Mouse (Mus musculus): Measurements from ENCODE around the gene Parn. TPM values are rescaled to one million over a fixed set of nuclear protein-coding genes. Genes with fewer than 3 reads are reported as not detected.
A peak's percentile ranks its signal among the peaks of the same experiment; 100 is the strongest.

Parn gene
- total and polyA plus RNA-seq, 3 experiments = 48.7 to 88.6 (median 62.6) TPM

DNA sequence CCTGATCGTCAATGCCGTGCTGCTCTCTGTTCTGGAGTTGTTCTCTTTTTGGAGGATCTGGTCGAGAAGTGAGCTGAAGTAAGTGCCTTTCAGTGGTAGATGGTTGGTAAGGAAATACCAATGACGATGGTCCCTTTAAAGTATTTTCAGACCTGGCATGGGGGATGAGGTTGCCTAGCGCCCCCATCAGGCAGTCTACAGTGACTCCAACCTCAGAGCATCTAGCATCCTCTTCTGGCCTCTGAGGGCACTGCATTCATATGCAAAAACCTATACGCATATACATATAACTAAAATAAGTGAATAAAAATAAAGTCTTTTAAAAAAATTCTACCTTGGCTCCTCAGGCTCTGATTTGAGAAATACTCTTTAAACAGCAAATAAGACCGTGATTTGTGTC is 31.0 kb upstream of the Parn start:
- Histone ChIP-seq H3K36me3 (replicated peaks in 1 of 2; ENCODE audit: control insufficient read depth in 1 of 2, insufficient read depth in 1 of 2, low read length in 1 of 2) (peaks cover 75 to 92% of the 10 kb centered on the region in 2 experiments), H3K4me1 (ENCODE audit: control insufficient read depth in 1 of 2, insufficient read depth in 2 of 2) (no peaks in the 10 kb centered on the region), H3K4me2 (ENCODE audit: insufficient read depth, low read depth, poor library complexity, severe bottlenecking) (no peak overlapping the region), H3K9ac (ENCODE audit: insufficient read depth, low read depth) (no peak overlapping the region), H3K79me2 (replicated peaks; ENCODE audit: control insufficient read depth, extremely low read depth, insufficient read depth, poor library complexity, severe bottlenecking) (no peaks in the 10 kb centered on the region), H3K27ac (ENCODE audit: insufficient read depth, low read depth) (no peak overlapping the region), H3K27me3 (replicated peaks) (no peaks in the 10 kb centered on the region), H3K9me3 (replicated peaks; ENCODE audit: low read length) (no peaks in the 10 kb centered on the region), H3K4me3 (replicated peaks in 1 of 3; ENCODE audit: low read depth in 2 of 3, low read length in 2 of 3, poor library complexity in 1 of 3) (no peak overlapping the region)
- DNase-seq (ENCODE audit: extremely low read depth) = peak; percentile 31
- in situ Hi-C loops (cut with MboI; ENCODE audit: low pct_ligation_motif_present, low pct_unique_long_range_greater_than_20kb, low sequenced_read_pairs) (no loop called here), dilution Hi-C loops (cut with MboI; ENCODE audit: extremely low pct_ligation_motif_present, extremely low pct_unique_long_range_greater_than_20kb, low sequenced_read_pairs) (no loop called here)
- TF ChIP-seq RAD21 (IDR thresholded peaks at IDR 0.05; ENCODE audit: low read depth, low read length) = peak; percentile 32
- no peak for TF ChIP-seq MAFK (IDR thresholded peaks at IDR 0.05; ENCODE audit: insufficient replicate concordance, low read length)
- TF ChIP-seq CTCF (conservative IDR thresholded peaks at IDR 0.05 in 1 of 2, IDR thresholded peaks at IDR 0.05 in 1 of 2; ENCODE audit: low read depth in 2 of 2, low read length in 2 of 2) = peak; percentile 43 to 96; a peak in 3 of 4 replicates

- H3K9me3 ChIP-seq (replicated peaks; ENCODE audit: low read length) = no peaks in the 10 kb centered on the region
- H3K4me1 ChIP-seq (ENCODE audit: control insufficient read depth in 1 of 2, insufficient read depth in 2 of 2) = peaks cover 0 to 26% of the 10 kb centered on the region in 2 experiments; a peak in 2 of 4 replicates
- dilution Hi-C loops (cut with MboI; ENCODE audit: extremely low pct_ligation_motif_present, extremely low pct_unique_long_range_greater_than_20kb, low sequenced_read_pairs) = no loop called here
- H3K9ac ChIP-seq (ENCODE audit: insufficient read depth, low read depth) = no peak overlapping the region
- H3K27ac ChIP-seq (ENCODE audit: insufficient read depth, low read depth) = no peak overlapping the region
- TF ChIP-seq GABPA (IDR thresholded peaks at IDR 0.05; ENCODE audit: insufficient replicate concordance, low read depth, low read length) = no peak
- TF ChIP-seq UBTF (IDR thresholded peaks at IDR 0.05; ENCODE audit: low read depth, low read length) = no peak
- TF ChIP-seq BHLHE40 (IDR thresholded peaks at IDR 0.05; ENCODE audit: low read depth, low read length) = no peak
- TF ChIP-seq RCOR1 (conservative IDR thresholded peaks at IDR 0.05; ENCODE audit: low read depth, low read length) = no peak
- TF ChIP-seq CTCF (conservative IDR thresholded peaks at IDR 0.05 in 1 of 2, IDR thresholded peaks at IDR 0.05 in 1 of 2; ENCODE audit: low read depth in 2 of 2, low read length in 2 of 2) = no peak
- no peak for TF ChIP-seq ZMIZ1 (IDR thresholded peaks at IDR 0.05; ENCODE audit: low read depth, low read length)
- in situ Hi-C loops (cut with MboI; ENCODE audit: low pct_ligation_motif_present, low pct_unique_long_range_greater_than_20kb, low sequenced_read_pairs) = no loop called here
- H3K27me3 ChIP-seq (replicated peaks) = no peaks in the 10 kb centered on the region
- peaks cover 24 to 81% of the 10 kb centered on the region in 2 experiments for H3K36me3 ChIP-seq (replicated peaks in 1 of 2; ENCODE audit: control insufficient read depth in 1 of 2, insufficient read depth in 1 of 2, low read length in 1 of 2)
- no peak overlapping the region for H3K4me3 ChIP-seq (replicated peaks in 1 of 3; ENCODE audit: low read depth in 2 of 3, low read length in 2 of 3, poor library complexity in 1 of 3)
- H3K4me2 ChIP-seq (ENCODE audit: insufficient read depth, low read depth, poor library complexity, severe bottlenecking) = no peak overlapping the region
- no peak for DNase-seq (ENCODE audit: extremely low read depth)
- H3K79me2 ChIP-seq (replicated peaks; ENCODE audit: control insufficient read depth, extremely low read depth, insufficient read depth, poor library complexity, severe bottlenecking) = peaks cover 36% of the 10 kb centered on the region
Observed at GRCm38 (mm10) chr16:13678601-13679319, 10.8 kb upstream of the Parn start.

DNA sequence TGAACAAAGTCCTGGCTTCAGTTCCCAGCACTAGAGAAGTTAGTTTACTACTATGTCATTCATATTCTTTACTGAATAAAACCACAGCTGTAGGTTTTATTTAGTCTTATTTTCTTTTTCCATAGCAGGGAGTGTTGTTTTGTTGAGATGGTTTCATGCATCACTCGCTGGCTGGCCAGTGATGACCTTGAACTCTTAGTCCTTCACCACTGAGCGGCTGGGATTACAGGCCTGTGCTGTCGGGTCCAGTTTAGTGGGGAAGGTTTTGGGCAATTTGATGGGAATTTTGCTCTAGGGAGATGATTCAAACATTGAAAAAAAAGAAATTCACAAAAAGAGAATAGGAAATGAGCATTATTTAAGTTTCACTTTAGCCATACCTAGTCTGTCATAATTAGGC is 6.5 kb upstream of the Parn start:
- Histone ChIP-seq H3K36me3 (replicated peaks in 1 of 2; ENCODE audit: control insufficient read depth in 1 of 2, insufficient read depth in 1 of 2, low read length in 1 of 2) (peaks cover 24 to 48% of the 10 kb centered on the region in 2 experiments), H3K4me3 (replicated peaks in 1 of 3; ENCODE audit: low read depth in 2 of 3, low read length in 2 of 3, poor library complexity in 1 of 3) (no peak overlapping the region), H3K4me1 (ENCODE audit: control insufficient read depth in 1 of 2, insufficient read depth in 2 of 2) (peaks cover 0 to 31% of the 10 kb centered on the region in 2 experiments; a peak in 3 of 4 replicates), H3K4me2 (ENCODE audit: insufficient read depth, low read depth, poor library complexity, severe bottlenecking) (no peak overlapping the region), H3K9ac (ENCODE audit: insufficient read depth, low read depth) (no peak overlapping the region), H3K9me3 (replicated peaks; ENCODE audit: low read length) (no peaks in the 10 kb centered on the region), H3K27ac (ENCODE audit: insufficient read depth, low read depth) (no peak overlapping the region), H3K79me2 (replicated peaks; ENCODE audit: control insufficient read depth, extremely low read depth, insufficient read depth, poor library complexity, severe bottlenecking) (peaks cover 45% of the 10 kb centered on the region), H3K27me3 (replicated peaks) (no peaks in the 10 kb centered on the region)
- in situ Hi-C loops (cut with MboI; ENCODE audit: low pct_ligation_motif_present, low pct_unique_long_range_greater_than_20kb, low sequenced_read_pairs) (no loop called here), dilution Hi-C loops (cut with MboI; ENCODE audit: extremely low pct_ligation_motif_present, extremely low pct_unique_long_range_greater_than_20kb, low sequenced_read_pairs) (no loop called here)
- no peak for DNase-seq (ENCODE audit: extremely low read depth)
- TF ChIP-seq JUN (IDR thresholded peaks at IDR 0.05; ENCODE audit: insufficient read depth, low read depth, low read length) = no peak
- TF ChIP-seq NELFE (IDR thresholded peaks at IDR 0.05; ENCODE audit: low read depth, low read length) = no peak
- no peak for TF ChIP-seq RAD21 (IDR thresholded peaks at IDR 0.05; ENCODE audit: low read depth, low read length)
- no peak for TF ChIP-seq E2F4 (IDR thresholded peaks at IDR 0.05; ENCODE audit: insufficient replicate concordance, low read depth, low read length)
- TF ChIP-seq ZC3H11A (IDR thresholded peaks at IDR 0.05; ENCODE audit: low read depth, low read length) = no peak
- TF ChIP-seq ZMIZ1 (IDR thresholded peaks at IDR 0.05; ENCODE audit: low read depth, low read length) = no peak
- no peak for TF ChIP-seq EP300 (IDR thresholded peaks at IDR 0.05; ENCODE audit: low read length)
- TF ChIP-seq SIN3A (IDR thresholded peaks at IDR 0.05; ENCODE audit: low read length) = no peak
- no peak for TF ChIP-seq HCFC1 (IDR thresholded peaks at IDR 0.05; ENCODE audit: low read depth, low read length)
- TF ChIP-seq USF2 (conservative IDR thresholded peaks at IDR 0.05; ENCODE audit: low read depth, low read length) = no peak
- TF ChIP-seq JUND (conservative IDR thresholded peaks at IDR 0.05; ENCODE audit: low read depth, low read length) = no peak
- no peak for TF ChIP-seq ETS1 (conservative IDR thresholded peaks at IDR 0.05; ENCODE audit: low read depth, low read length)
- no peak for TF ChIP-seq ZNF384 (IDR thresholded peaks at IDR 0.05; ENCODE audit: low read depth, low read length)
- no peak for TF ChIP-seq PAX5 (IDR thresholded peaks at IDR 0.05; ENCODE audit: low read length)
- no peak for TF ChIP-seq GABPA (IDR thresholded peaks at IDR 0.05; ENCODE audit: insufficient replicate concordance, low read depth, low read length)
- no peak for TF ChIP-seq TCF12 (IDR thresholded peaks at IDR 0.05; ENCODE audit: low read depth, low read length)
